Mouse (Mus musculus): ENCODE data around the gene Atad2b. TPM values are rescaled to one million over a fixed set of nuclear protein-coding genes. Genes with fewer than 3 reads are reported as not detected.
A peak's percentile ranks its signal among the peaks of the same experiment; 100 is the strongest.

The Atad2b gene
- 2.3 TPM for polyA plus RNA-seq (2012; fragmentation: generic; extraction: Trizol)
- long read RNA-seq, experiment 1: 0 reads
- long read RNA-seq, experiment 2, partial matches to known transcripts: 1 of 2 reads
- long read RNA-seq, experiment 2, other reads (novel, unspliced or antisense): 1 of 2 reads

DNA sequence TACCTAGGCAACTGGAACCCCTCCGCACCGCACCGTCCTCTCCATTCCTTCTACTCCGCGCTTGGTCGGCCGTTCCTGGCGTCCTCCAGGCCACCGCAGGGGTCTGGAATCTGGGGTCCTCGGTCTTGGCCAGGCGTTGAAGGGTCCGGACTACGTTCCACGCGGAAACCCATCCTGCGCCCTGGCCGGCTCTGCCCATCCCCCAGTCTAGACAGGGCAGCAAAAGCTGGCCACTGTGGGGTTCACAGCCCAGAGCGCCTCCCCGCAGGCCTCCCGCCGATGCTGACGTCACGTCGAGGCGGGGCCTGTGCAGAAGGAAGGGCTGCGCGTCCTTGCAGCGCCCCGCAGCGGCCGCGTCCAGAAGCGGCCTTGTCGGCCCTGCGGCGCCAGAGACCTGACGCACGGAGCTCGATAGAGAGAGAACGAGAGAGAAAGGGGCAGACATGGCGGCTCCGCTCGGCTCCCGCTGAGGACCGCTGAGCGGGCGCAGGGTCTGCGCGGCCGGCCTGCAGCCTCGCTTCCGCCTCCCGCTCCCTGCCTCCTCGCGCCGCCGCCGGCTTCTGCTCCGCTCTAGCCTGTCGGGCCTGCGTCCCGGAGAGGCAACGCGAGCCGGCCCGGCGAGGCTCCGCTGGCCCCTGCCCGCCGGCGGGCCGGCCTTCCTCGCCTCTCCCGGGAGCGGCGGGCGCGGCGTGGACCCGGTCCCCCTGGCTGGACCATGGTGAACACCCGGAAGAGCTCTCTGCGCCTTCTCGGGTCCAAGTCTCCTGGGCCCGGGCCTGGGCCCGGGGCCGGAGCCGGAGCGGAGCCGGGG is at the start of gene Atad2b:
Atad2b (plus strand) TSS at position 360 of the 811 bp plus-strand sequence.
- peak within 1 kb of the TSS; percentile 99 for H3ac ChIP-seq (ENCODE audit: control insufficient read depth, insufficient read length, low read depth)
- H3K27me3 ChIP-seq (ENCODE audit: control insufficient read depth, insufficient read depth, insufficient read length): no peaks in the 10 kb centered on the region
- H3K4me3 ChIP-seq (ENCODE audit: insufficient read depth, poor library complexity, severe bottlenecking): peak within 1 kb of the TSS; percentile 68
- peaks cover 4% of the 10 kb centered on the region for H3K36me3 ChIP-seq (ENCODE audit: control insufficient read depth, insufficient read depth)
- H3K79me3 ChIP-seq (ENCODE audit: low read depth): peaks cover 40% of the 10 kb centered on the region
- peaks cover 50% of the 10 kb centered on the region for H3K79me2 ChIP-seq (ENCODE audit: control insufficient read depth, insufficient read depth)
- TF ChIP-seq MAX (IDR thresholded peaks at IDR 0.05): peak; percentile 17
- TF ChIP-seq USF1 (IDR thresholded peaks at IDR 0.05; ENCODE audit: low read depth): no peak
- no peak for TF ChIP-seq FOSL1 (IDR thresholded peaks at IDR 0.05; ENCODE audit: insufficient read depth, low read length, poor library complexity, severe bottlenecking)
- no peak for TF ChIP-seq MYOG (IDR thresholded peaks at IDR 0.05; ENCODE audit: control insufficient read depth, extremely low read depth, insufficient read length)
- no peak for TF ChIP-seq CEBPB (IDR thresholded peaks at IDR 0.05; ENCODE audit: low read depth)
- TF ChIP-seq MYOD1 (IDR thresholded peaks at IDR 0.05; ENCODE audit: control insufficient read depth, insufficient read length, low read depth): no peak
- peak; percentile 99 for TF ChIP-seq CTCF (IDR thresholded peaks at IDR 0.05; ENCODE audit: control insufficient read depth, insufficient read depth, insufficient read length)

DNA sequence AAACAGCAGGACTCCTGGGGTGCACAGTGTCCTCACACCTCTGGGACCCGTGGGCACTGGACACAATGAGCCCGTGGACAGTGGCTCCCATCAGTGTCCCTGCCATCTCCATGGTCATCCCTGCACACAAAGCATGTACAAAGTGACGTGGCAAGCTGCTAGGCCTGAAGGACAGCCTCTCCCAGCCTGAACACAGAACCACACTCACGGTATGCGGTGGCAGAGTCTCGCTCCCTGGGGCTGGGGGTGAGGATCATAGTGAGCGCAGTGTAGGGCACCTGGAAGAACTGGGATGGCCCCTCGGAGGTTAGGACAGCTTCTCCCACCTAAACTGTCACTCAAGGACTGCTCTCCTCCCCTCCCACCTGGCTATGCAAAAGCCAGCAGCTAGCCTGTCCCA is 48.2 kb upstream of the Atad2b start:
- Histone ChIP-seq H3K36me3 (ENCODE audit: control insufficient read depth, insufficient read depth) (no peaks in the 10 kb centered on the region), H3K27me3 (ENCODE audit: control insufficient read depth, insufficient read depth, insufficient read length) (no peaks in the 10 kb centered on the region), H3ac (ENCODE audit: control insufficient read depth, insufficient read length, low read depth) (no peak overlapping the region), H3K79me3 (ENCODE audit: low read depth) (no peaks in the 10 kb centered on the region), H3K4me3 (ENCODE audit: insufficient read depth, poor library complexity, severe bottlenecking) (no peak overlapping the region), H3K79me2 (ENCODE audit: control insufficient read depth, insufficient read depth) (no peaks in the 10 kb centered on the region)
- TF ChIP-seq MAX (IDR thresholded peaks at IDR 0.05) (no peak), CTCF (IDR thresholded peaks at IDR 0.05; ENCODE audit: control insufficient read depth, insufficient read depth, insufficient read length) (no peak), MYOG (IDR thresholded peaks at IDR 0.05; ENCODE audit: control insufficient read depth, extremely low read depth, insufficient read length) (no peak), USF1 (IDR thresholded peaks at IDR 0.05; ENCODE audit: low read depth) (no peak), CEBPB (IDR thresholded peaks at IDR 0.05; ENCODE audit: low read depth) (no peak), FOSL1 (IDR thresholded peaks at IDR 0.05; ENCODE audit: insufficient read depth, low read length, poor library complexity, severe bottlenecking) (no peak), MYOD1 (IDR thresholded peaks at IDR 0.05; ENCODE audit: control insufficient read depth, insufficient read length, low read depth) (no peak)

DNA sequence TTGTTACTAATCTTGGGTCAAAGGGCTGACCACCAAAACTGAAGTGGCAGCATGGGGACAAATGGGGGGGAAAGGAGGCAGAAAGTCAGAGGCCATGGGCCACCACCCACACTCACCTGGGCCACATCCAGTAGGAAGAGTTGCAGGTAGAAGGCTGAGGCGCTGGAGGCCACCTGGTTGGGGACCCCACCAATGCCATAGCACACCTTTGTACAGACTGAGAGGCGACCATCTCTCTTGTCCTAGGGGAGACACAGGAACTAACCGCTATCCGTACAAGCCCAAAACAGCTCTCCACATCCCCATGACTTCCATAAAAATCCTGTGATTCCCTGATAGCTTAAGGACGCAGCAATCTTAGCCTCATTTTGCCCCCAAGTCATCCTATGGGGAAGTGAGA is 45.9 kb upstream of the Atad2b start:
- Histone ChIP-seq H3ac (ENCODE audit: control insufficient read depth, insufficient read length, low read depth) (no peak overlapping the region), H3K79me3 (ENCODE audit: low read depth) (no peaks in the 10 kb centered on the region), H3K79me2 (ENCODE audit: control insufficient read depth, insufficient read depth) (no peaks in the 10 kb centered on the region), H3K4me3 (ENCODE audit: insufficient read depth, poor library complexity, severe bottlenecking) (no peak overlapping the region), H3K36me3 (ENCODE audit: control insufficient read depth, insufficient read depth) (no peaks in the 10 kb centered on the region), H3K27me3 (ENCODE audit: control insufficient read depth, insufficient read depth, insufficient read length) (no peaks in the 10 kb centered on the region)
- no peak for TF ChIP-seq MYOD1 (IDR thresholded peaks at IDR 0.05; ENCODE audit: control insufficient read depth, insufficient read length, low read depth)
- TF ChIP-seq MAX (IDR thresholded peaks at IDR 0.05): no peak
- no peak for TF ChIP-seq CEBPB (IDR thresholded peaks at IDR 0.05; ENCODE audit: low read depth)
- no peak for TF ChIP-seq USF1 (IDR thresholded peaks at IDR 0.05; ENCODE audit: low read depth)
- no peak for TF ChIP-seq FOSL1 (IDR thresholded peaks at IDR 0.05; ENCODE audit: insufficient read depth, low read length, poor library complexity, severe bottlenecking)
- TF ChIP-seq MYOG (IDR thresholded peaks at IDR 0.05; ENCODE audit: control insufficient read depth, extremely low read depth, insufficient read length): no peak
- no peak for TF ChIP-seq CTCF (IDR thresholded peaks at IDR 0.05; ENCODE audit: control insufficient read depth, insufficient read depth, insufficient read length)

DNA sequence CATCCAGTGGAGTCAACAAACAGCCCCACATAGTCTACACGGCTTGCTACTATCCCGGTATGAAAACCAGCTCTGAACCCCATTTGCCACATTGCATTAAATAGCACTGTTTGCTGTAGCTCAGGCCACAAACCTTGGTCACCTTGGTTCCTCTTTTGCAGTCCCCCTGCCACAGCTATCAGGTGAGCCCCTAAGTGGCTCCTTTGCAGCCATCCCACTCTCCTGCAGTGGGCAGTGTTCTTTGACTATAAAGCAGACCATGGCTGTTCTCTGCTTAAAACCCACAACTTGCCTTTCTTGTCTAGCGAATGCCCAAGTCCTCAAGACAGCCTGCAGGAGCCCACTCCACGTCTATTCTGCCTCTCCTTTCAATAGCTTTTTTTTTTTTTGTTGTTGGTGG is 44.9 kb upstream of the Atad2b start:
- no peaks in the 10 kb centered on the region for H3K27me3 ChIP-seq (ENCODE audit: control insufficient read depth, insufficient read depth, insufficient read length)
- no peaks in the 10 kb centered on the region for H3K79me2 ChIP-seq (ENCODE audit: control insufficient read depth, insufficient read depth)
- H3ac ChIP-seq (ENCODE audit: control insufficient read depth, insufficient read length, low read depth): no peak overlapping the region
- TF ChIP-seq CEBPB (IDR thresholded peaks at IDR 0.05; ENCODE audit: low read depth): no peak
- TF ChIP-seq MAX (IDR thresholded peaks at IDR 0.05): no peak
- no peak for TF ChIP-seq CTCF (IDR thresholded peaks at IDR 0.05; ENCODE audit: control insufficient read depth, insufficient read depth, insufficient read length)
- no peak for TF ChIP-seq MYOG (IDR thresholded peaks at IDR 0.05; ENCODE audit: control insufficient read depth, extremely low read depth, insufficient read length)
- TF ChIP-seq MYOD1 (IDR thresholded peaks at IDR 0.05; ENCODE audit: control insufficient read depth, insufficient read length, low read depth): no peak
- no peak for TF ChIP-seq FOSL1 (IDR thresholded peaks at IDR 0.05; ENCODE audit: insufficient read depth, low read length, poor library complexity, severe bottlenecking)
- no peak for TF ChIP-seq USF1 (IDR thresholded peaks at IDR 0.05; ENCODE audit: low read depth)
- H3K79me3 ChIP-seq (ENCODE audit: low read depth): no peaks in the 10 kb centered on the region
- H3K4me3 ChIP-seq (ENCODE audit: insufficient read depth, poor library complexity, severe bottlenecking): no peak overlapping the region
- H3K36me3 ChIP-seq (ENCODE audit: control insufficient read depth, insufficient read depth): no peaks in the 10 kb centered on the region

DNA sequence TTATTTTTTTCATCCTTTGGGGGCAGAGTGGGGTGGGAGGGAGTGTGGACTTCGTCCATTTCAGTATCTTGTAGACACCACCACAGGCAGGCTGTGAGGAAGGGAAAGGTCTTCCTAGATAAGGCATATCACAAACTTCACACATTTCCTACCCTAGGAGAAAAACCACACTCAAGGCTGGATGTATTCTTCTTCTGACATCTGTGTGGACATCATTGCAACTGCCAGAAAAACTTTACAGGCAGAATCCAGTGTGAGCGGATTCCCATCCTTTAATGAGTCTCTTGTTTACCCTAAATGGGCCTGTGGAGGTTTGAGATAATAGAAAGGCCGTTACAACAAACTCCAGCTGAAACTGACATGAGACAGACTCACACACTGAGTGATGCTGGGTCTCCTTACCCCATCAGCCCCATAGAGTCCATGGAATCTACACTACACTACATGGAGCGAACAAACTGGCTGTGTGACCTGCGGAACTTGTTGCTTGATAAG is 44.1 kb upstream of the Atad2b start:
- no peak for TF ChIP-seq CEBPB (IDR thresholded peaks at IDR 0.05; ENCODE audit: low read depth)
- no peak for TF ChIP-seq USF1 (IDR thresholded peaks at IDR 0.05; ENCODE audit: low read depth)
- no peak for TF ChIP-seq MAX (IDR thresholded peaks at IDR 0.05)
- no peak for TF ChIP-seq MYOG (IDR thresholded peaks at IDR 0.05; ENCODE audit: control insufficient read depth, extremely low read depth, insufficient read length)
- no peak for TF ChIP-seq MYOD1 (IDR thresholded peaks at IDR 0.05; ENCODE audit: control insufficient read depth, insufficient read length, low read depth)
- no peak for TF ChIP-seq FOSL1 (IDR thresholded peaks at IDR 0.05; ENCODE audit: insufficient read depth, low read length, poor library complexity, severe bottlenecking)
- no peak for TF ChIP-seq CTCF (IDR thresholded peaks at IDR 0.05; ENCODE audit: control insufficient read depth, insufficient read depth, insufficient read length)
- no peak overlapping the region for H3ac ChIP-seq (ENCODE audit: control insufficient read depth, insufficient read length, low read depth)
- H3K79me2 ChIP-seq (ENCODE audit: control insufficient read depth, insufficient read depth): no peaks in the 10 kb centered on the region
- H3K79me3 ChIP-seq (ENCODE audit: low read depth): no peaks in the 10 kb centered on the region
- H3K27me3 ChIP-seq (ENCODE audit: control insufficient read depth, insufficient read depth, insufficient read length): no peaks in the 10 kb centered on the region
- H3K36me3 ChIP-seq (ENCODE audit: control insufficient read depth, insufficient read depth): no peaks in the 10 kb centered on the region
- H3K4me3 ChIP-seq (ENCODE audit: insufficient read depth, poor library complexity, severe bottlenecking): no peak overlapping the region
